Mouse (Mus musculus) MEL (cell line): ENCODE data around the gene Sez6l2. TPM values are rescaled to one million over a fixed set of nuclear protein-coding genes. Genes with fewer than 3 reads are reported as not detected.
"Not testable (repeated sequence)": the region's sequence is repeated elsewhere in the genome, so short reads cannot be mapped to it uniquely, and the experiment has no call there.

Experiments used
- DNase-seq: peaks from one replicate; pipeline ENCODE4 v3.0.0; 2011; ENCODE audit warnings: low read depth, low spot score
- H3K27ac ChIP-seq: 2 replicates; pipeline ENCODE4 v1.5.1; 2012; ENCODE audit warnings: low read depth, mild to moderate bottlenecking, control low read depth, low read length, moderate library complexity; ENCODE audit not compliant: control insufficient read depth
- H3K27me3 ChIP-seq, 2 experiments: fragments of 150-350 bp in 1 of 2; sonication (generic) in 1 of 2; 2 replicates each; pipeline ENCODE4 v1.6.1; 2012; ENCODE audit warnings: low read length in 2 of 2, mild to moderate bottlenecking in 2 of 2, improper control_type of control experiment in 1 of 2, moderate library complexity in 1 of 2; ENCODE audit not compliant: insufficient read depth in 2 of 2, control insufficient read depth in 1 of 2
- H3K36me3 ChIP-seq, 2 experiments: 2 replicates each; pipeline ENCODE4 v1.6.1; 2012 to 2014; ENCODE audit warnings: low read length in 2 of 2, improper control_type of control experiment in 1 of 2, inconsistent platforms in 1 of 2, mild to moderate bottlenecking in 1 of 2; ENCODE audit not compliant: insufficient read depth in 2 of 2, control insufficient read depth in 1 of 2
- H3K4me1 ChIP-seq, 2 experiments: fragments of 150-350 bp in 1 of 2; sonication (generic) in 1 of 2; 2 replicates each; pipeline ENCODE4 v1.6.1; 2012; ENCODE audit warnings: low read length in 2 of 2, improper control_type of control experiment in 1 of 2, mild to moderate bottlenecking in 1 of 2; ENCODE audit not compliant: insufficient read depth in 2 of 2, control insufficient read depth in 1 of 2
- H3K4me3 ChIP-seq, 2 experiments: fragments of 150-350 bp in 1 of 2; sonication (generic) in 1 of 2; 2 replicates each; pipeline ENCODE4 v1.5.1; 2012; ENCODE audit warnings: low read depth in 2 of 2, low read length in 2 of 2, mild to moderate bottlenecking in 2 of 2, moderate library complexity in 2 of 2, control low read depth in 1 of 2, improper control_type of control experiment in 1 of 2; ENCODE audit not compliant: control insufficient read depth in 1 of 2, insufficient read depth in 1 of 2
- H3K79me2 ChIP-seq: 2 replicates; pipeline ENCODE4 v1.6.1; 2012; ENCODE audit warnings: mild to moderate bottlenecking, low read length, moderate library complexity; ENCODE audit not compliant: control insufficient read depth, poor library complexity, insufficient read depth
- H3K9ac ChIP-seq: 2 replicates; pipeline ENCODE4 v1.6.1; 2012; ENCODE audit warnings: low read depth, mild to moderate bottlenecking, control low read depth, low read length, moderate library complexity; ENCODE audit not compliant: control insufficient read depth, poor library complexity, severe bottlenecking
- H3K9me3 ChIP-seq: fragments of 150-350 bp; sonication (generic); replicated peaks from 2 replicates; pipeline ENCODE4 v1.6.1; 2012; ENCODE audit warnings: mild to moderate bottlenecking, low read length, improper control_type of control experiment, moderate library complexity; ENCODE audit not compliant: insufficient read depth
- BHLHE40 ChIP-seq: IDR thresholded peaks from 2 replicates; pipeline ENCODE4 v1.6.1; 2012; ENCODE audit warnings: low read depth, mild to moderate bottlenecking, inconsistent platforms, low read length, improper control_type of control experiment, borderline replicate concordance
- CHD1 ChIP-seq: IDR thresholded peaks from 2 replicates; pipeline ENCODE4 v1.6.1; 2012; ENCODE audit warnings: low read depth, mild to moderate bottlenecking, inconsistent platforms, low read length, improper control_type of control experiment
- ELF1 ChIP-seq: IDR thresholded peaks from 2 replicates; pipeline ENCODE4 v1.6.1; 2014; ENCODE audit warnings: low read depth, mild to moderate bottlenecking, inconsistent platforms, low read length, improper control_type of control experiment, moderate library complexity
- KAT2A ChIP-seq: conservative IDR thresholded peaks from 2 replicates; pipeline ENCODE4 v1.6.1; 2012; ENCODE audit warnings: low read depth, low read length, improper control_type of control experiment, inconsistent platforms
- MAFK ChIP-seq: IDR thresholded peaks from 2 replicates; pipeline ENCODE4 v1.6.1; 2011; ENCODE audit warnings: low read depth, mild to moderate bottlenecking, low read length, improper control_type of control experiment, borderline replicate concordance
- MAX ChIP-seq: IDR thresholded peaks from 2 replicates; pipeline ENCODE4 v1.6.1; 2011; ENCODE audit warnings: low read length, improper control_type of control experiment
- MAZ ChIP-seq: IDR thresholded peaks from 2 replicates; pipeline ENCODE4 v1.6.1; 2012; ENCODE audit warnings: low read depth, mild to moderate bottlenecking, inconsistent platforms, low read length, improper control_type of control experiment
- MXI1 ChIP-seq: IDR thresholded peaks from 2 replicates; pipeline ENCODE4 v1.6.1; 2011; ENCODE audit warnings: mild to moderate bottlenecking, low read depth, low read length, improper control_type of control experiment
- MYB ChIP-seq: IDR thresholded peaks from 2 replicates; pipeline ENCODE4 v1.6.1; 2011; ENCODE audit warnings: mild to moderate bottlenecking, low read depth, low read length, improper control_type of control experiment
- NRF1 ChIP-seq: IDR thresholded peaks from 2 replicates; pipeline ENCODE4 v1.6.1; 2014; ENCODE audit warnings: low read depth, mild to moderate bottlenecking, inconsistent platforms, low read length, improper control_type of control experiment, moderate library complexity; ENCODE audit not compliant: poor library complexity, insufficient read depth, severe bottlenecking
- POLR2A ChIP-seq, 2 experiments: IDR thresholded peaks; 2 replicates each; pipeline ENCODE4 v1.6.1; 2011 to 2012; ENCODE audit warnings: low read length in 2 of 2, mild to moderate bottlenecking in 2 of 2, control low read depth in 1 of 2, improper control_type of control experiment in 1 of 2, low read depth in 1 of 2, moderate library complexity in 1 of 2; ENCODE audit not compliant: control insufficient read depth in 1 of 2, insufficient read depth in 1 of 2, poor library complexity in 1 of 2
- POLR2AphosphoS2 ChIP-seq: IDR thresholded peaks from 2 replicates; pipeline ENCODE4 v1.6.1; 2011; ENCODE audit warnings: low read length, improper control_type of control experiment
- RCOR1 ChIP-seq: IDR thresholded peaks from 2 replicates; pipeline ENCODE4 v1.6.1; 2012; ENCODE audit warnings: low read depth, mild to moderate bottlenecking, inconsistent platforms, low read length, improper control_type of control experiment
- SIN3A ChIP-seq: IDR thresholded peaks from 2 replicates; pipeline ENCODE4 v1.6.1; 2012; ENCODE audit warnings: low read length, improper control_type of control experiment, inconsistent platforms
- SMC3 ChIP-seq: IDR thresholded peaks from 2 replicates; pipeline ENCODE4 v1.6.1; 2011; ENCODE audit warnings: low read depth, low read length, improper control_type of control experiment
- ZC3H11A ChIP-seq: IDR thresholded peaks from 2 replicates; pipeline ENCODE4 v1.6.1; 2012; ENCODE audit warnings: low read depth, mild to moderate bottlenecking, inconsistent platforms, low read length, improper control_type of control experiment
- ZKSCAN1 ChIP-seq: IDR thresholded peaks from 2 replicates; pipeline ENCODE4 v1.6.1; 2012; ENCODE audit warnings: low read depth, mild to moderate bottlenecking, inconsistent platforms, low read length, improper control_type of control experiment, moderate library complexity
- ZMIZ1 ChIP-seq: IDR thresholded peaks from 2 replicates; pipeline ENCODE4 v1.6.1; 2012; ENCODE audit warnings: low read depth, mild to moderate bottlenecking, inconsistent platforms, low read length, improper control_type of control experiment, moderate library complexity
- polyA plus RNA-seq, 2 experiments: library from polyadenylated mRNA; stranded (reverse) in 1 of 2; unstranded in 1 of 2; fragments of >175 nt in 1 of 2; fragments of >200 nt in 1 of 2; gene quantifications; 2 replicates each; pipeline versions ENCODE4 v1.2.1 to v1.2.4; 2012; ENCODE audit warnings: low replicate concordance in 2 of 2, low read depth in 1 of 2; ENCODE audit not compliant: insufficient read length in 2 of 2, insufficient read depth in 1 of 2, missing spikeins in 1 of 2
- total RNA-seq: library from RNA; depleted of rRNA; stranded (reverse); fragments of 300-350 nt; gene quantifications from 2 replicates; pipeline ENCODE4 v1.2.3, GENCODE M21; 2012

Gene Sez6l2
- total and polyA plus RNA-seq, 3 experiments: 2.0 to 6.1 TPM; not detected in 1

DNA sequence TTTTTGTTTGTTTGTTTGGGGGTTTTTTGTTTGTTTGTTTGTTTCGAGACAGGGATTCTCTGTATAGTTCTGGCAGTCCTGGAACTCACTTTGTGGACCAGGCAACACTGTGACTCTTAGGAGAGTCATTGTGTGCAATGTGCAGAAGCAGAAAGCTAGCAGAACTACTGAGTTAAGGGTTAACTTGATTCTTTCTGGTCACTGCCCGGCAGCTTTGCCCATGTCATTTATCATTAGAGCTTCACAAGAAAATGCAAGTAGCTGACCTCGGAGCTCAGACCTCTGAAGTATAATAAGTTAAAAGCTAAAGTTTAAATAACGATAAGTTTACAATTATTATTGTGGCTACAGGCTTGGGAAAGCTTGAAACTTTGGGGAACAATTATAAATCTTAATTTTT lies 32.0 kb upstream of the Sez6l2 start:
- H3K9ac ChIP-seq, H3K9me3 ChIP-seq, H3K79me2 ChIP-seq, H3K4me3 ChIP-seq, H3K36me3 ChIP-seq, H3K27me3 ChIP-seq, H3K4me1 ChIP-seq, DNase-seq, H3K27ac ChIP-seq: not testable (repeated sequence)

DNA sequence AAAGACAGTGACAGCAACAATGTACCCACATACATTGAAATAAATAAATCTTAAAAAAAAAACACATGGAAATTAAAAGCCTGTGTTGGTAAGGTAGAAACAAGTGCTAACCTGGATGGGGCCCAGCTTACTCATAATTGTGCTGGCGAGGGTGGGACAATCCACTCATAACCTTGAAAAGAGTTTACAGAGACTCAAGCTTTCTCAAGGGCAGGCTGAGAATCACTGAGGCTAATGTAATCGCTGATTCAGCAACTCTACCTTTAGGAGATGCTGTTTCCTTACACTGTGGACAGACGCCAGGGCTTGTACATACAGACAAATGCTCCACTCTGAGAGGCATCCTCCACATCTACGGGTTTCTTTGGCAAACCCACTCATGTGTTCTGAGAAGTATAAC lies 30.4 kb upstream of the Sez6l2 start:
- Histone ChIP-seq H3K27ac (no peak overlapping the region), H3K9me3 (no peaks in the 10 kb centered on the region), H3K4me3 (no peak overlapping the region), H3K9ac (no peak overlapping the region), H3K36me3 (peaks cover 0 to 5% of the 10 kb centered on the region in 2 experiments; a peak in 1 of 4 replicates), H3K4me1 (peaks cover 5 to 11% of the 10 kb centered on the region in 2 experiments; a peak in 3 of 4 replicates), H3K27me3 (no peaks in the 10 kb centered on the region), H3K79me2 (no peaks in the 10 kb centered on the region)
- no peak for DNase-seq
- TF ChIP-seq MAFK: peak; percentile 35; the same call in 1 of the 2 replicates
- TF ChIP-seq MYB: no peak

DNA sequence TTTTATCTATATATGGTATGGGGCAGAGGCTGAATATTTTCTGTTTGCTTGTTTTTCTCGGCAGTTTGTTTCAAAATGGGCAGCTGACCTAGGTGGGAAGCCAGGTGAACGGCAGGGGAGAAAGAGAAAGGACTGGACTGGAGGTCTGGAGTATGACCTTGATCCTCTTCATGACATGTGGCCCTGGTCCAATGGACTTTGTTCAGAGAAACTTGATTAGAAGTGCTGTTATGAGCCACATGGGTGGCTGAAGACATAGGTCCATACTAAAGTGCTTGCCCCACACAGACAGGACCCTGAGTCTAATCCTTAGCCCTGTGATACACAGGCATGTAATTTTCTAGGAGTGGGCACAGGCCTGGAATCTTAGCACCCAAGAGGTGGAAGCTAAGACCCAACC lies 28.8 kb upstream of the Sez6l2 start:
- TF ChIP-seq CHD1 (no peak), KAT2A (no peak), MXI1 (no peak), SIN3A (no peak), ZMIZ1 (no peak), MAX (no peak), NRF1 (no peak), POLR2A (IDR thresholded peaks at IDR 0.05; ENCODE audit: control insufficient read depth in 1 of 2, insufficient read depth in 1 of 2, low read depth in 1 of 2, low read length in 2 of 2, poor library complexity in 1 of 2) (no peak), SMC3 (no peak), MAZ (no peak), RCOR1 (no peak), ELF1 (no peak), ZKSCAN1 (no peak), BHLHE40 (no peak), POLR2AphosphoS2 (no peak), ZC3H11A (no peak)
- no peaks in the 10 kb centered on the region for H3K79me2 ChIP-seq
- H3K36me3 ChIP-seq: peaks cover 0 to 10% of the 10 kb centered on the region in 2 experiments; a peak in 2 of 4 replicates
- no peak overlapping the region for H3K4me3 ChIP-seq
- no peak for DNase-seq
- peaks cover 8 to 14% of the 10 kb centered on the region in 2 experiments for H3K4me1 ChIP-seq
- no peak overlapping the region for H3K9ac ChIP-seq
- no peak overlapping the region for H3K27ac ChIP-seq
- H3K27me3 ChIP-seq: no peaks in the 10 kb centered on the region
- H3K9me3 ChIP-seq: no peaks in the 10 kb centered on the region
